Mouse (Mus musculus) kidney, adult 18-20 months (tissue): ENCODE measurements around the gene Hist1h2bq.
A peak's percentile ranks its signal among the peaks of the same experiment; 100 is the strongest.

Experiments used
- DNase-seq: peaks from one replicate; pipeline ENCODE4 v3.0.0; 2021

Hist1h2bq gene

GRCm38 (mm10) chr13:21787760-21788593, 22.0 kb downstream of the Hist1h2bq start:
- DNase-seq, result no peak

GRCm38 (mm10) chr13:21786899-21787629, 22.9 kb downstream of the Hist1h2bq start, which contains the start of the genes Hist1h2an and Hist1h2bp:
Gene Hist1h2an, minus strand, starts transcription at chr13:21787218.
Gene Hist1h2bp, plus strand, starts transcription at chr13:21787461.
- peak; percentile 70 for DNase-seq

GRCm38 (mm10) chr13:21786189-21786898, 23.7 kb downstream of the Hist1h2bq start:
- no peak for DNase-seq

- no peak for DNase-seq
These were observed 25.7 kb downstream of the Hist1h2bq start for GRCm38 (mm10) chr13:21784311-21784710.

- peak; percentile 5 for DNase-seq
These were observed 26.2 kb downstream of the Hist1h2bq start for GRCm38 (mm10) chr13:21783734-21784161.

- peak; percentile 30 for DNase-seq
These were observed 26.8 kb downstream of the Hist1h2bq start, which contains the start of gene Hist1h3i for GRCm38 (mm10) chr13:21783255-21783617. Gene Hist1h3i, minus strand, starts transcription at chr13:21783370.

- peak; percentile 9 for DNase-seq
These were observed 27.4 kb downstream of the Hist1h2bq start for GRCm38 (mm10) chr13:21782361-21783254.

GRCm38 (mm10) chr13:21781639-21782038, 28.4 kb downstream of the Hist1h2bq start:
- DNase-seq, result no peak

GRCm38 (mm10) chr13:21781021-21781555, 28.9 kb downstream of the Hist1h2bq start:
- no peak for DNase-seq

GRCm38 (mm10) chr13:21779767-21780731, 29.9 kb downstream of the Hist1h2bq start, which contains the start of gene Hist1h1b:
Gene Hist1h1b, minus strand, starts transcription at chr13:21780625.
- DNase-seq, result peak; percentile 34

- peak; percentile 28 for DNase-seq
These were observed 30.9 kb downstream of the Hist1h2bq start for GRCm38 (mm10) chr13:21778814-21779766.
